Mouse (Mus musculus): ENCODE results near the gene Dnm1. TPM values are rescaled to one million over a fixed set of nuclear protein-coding genes. Genes with fewer than 3 reads are reported as not detected.
A peak's percentile ranks its signal among the peaks of the same experiment; 100 is the strongest.

The Dnm1 gene
- polyA plus RNA-seq (2015; fragmentation: Nextera tagmentation; extraction: Ambion mirVana) = 23.7 and 29.1 TPM in 2 replicates

- peak within 1 kb of the TSS; percentile 54 for H3K4me3 ChIP-seq
- under 1% methylated on average over 52 of the region's 63 CpGs for WGBS
- peak within 1 kb of the TSS; percentile 59 for H3K9ac ChIP-seq (replicated peaks)
- peaks cover 14% of the 10 kb centered on the region for H3K4me1 ChIP-seq
- H3K9me3 ChIP-seq = no peaks in the 10 kb centered on the region
- H3K27me3 ChIP-seq = no peaks in the 10 kb centered on the region
- H3K27ac ChIP-seq (replicated peaks) = peak within 1 kb of the TSS; percentile 75
- ATAC-seq (replicated peaks) = peak; percentile 53
- peak within 1 kb of the TSS; percentile 67 for H3K4me2 ChIP-seq (replicated peaks)
- no peaks in the 10 kb centered on the region for H3K36me3 ChIP-seq
Observed at GRCm38 (mm10) chr2:32353007-32353542, at the start of gene Dnm1. Gene Dnm1 (minus strand): TSS chr2:32353338.

DNA sequence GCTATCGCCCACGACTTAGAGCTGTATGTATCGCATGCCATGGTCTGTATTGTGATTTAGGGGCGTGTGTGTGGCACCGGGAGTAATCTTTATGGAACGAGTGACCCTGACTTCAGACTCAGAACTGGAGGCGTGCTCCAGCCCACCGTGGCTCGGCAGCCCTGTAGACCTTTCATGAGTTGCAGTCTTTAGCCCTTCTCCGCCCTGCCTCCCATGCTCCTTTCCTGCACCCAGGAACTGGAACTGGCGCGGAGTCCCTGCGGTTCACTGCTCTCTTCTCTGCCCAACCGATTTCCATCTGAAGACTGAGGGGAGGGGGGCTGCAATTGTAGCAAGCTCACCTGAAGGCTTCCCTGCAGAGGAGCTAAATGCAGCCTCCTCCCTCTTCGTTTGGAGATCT lies 43.6 kb upstream of the Dnm1 start:
- peaks cover 9% of the 10 kb centered on the region for H3K36me3 ChIP-seq
- H3K4me1 ChIP-seq = peaks cover 21% of the 10 kb centered on the region
- ATAC-seq (replicated peaks) = no peak
- H3K27me3 ChIP-seq = no peaks in the 10 kb centered on the region
- peak overlapping the region; percentile 74 for H3K4me3 ChIP-seq
- H3K9me3 ChIP-seq = no peaks in the 10 kb centered on the region
- H3K27ac ChIP-seq (replicated peaks) = peak overlapping the region; percentile 95
- H3K4me2 ChIP-seq (replicated peaks) = peak overlapping the region; percentile 89
- WGBS = 2% methylated on average over 15 of the region's 15 CpGs
- H3K9ac ChIP-seq (replicated peaks) = peak overlapping the region; percentile 68

GRCm38 (mm10) chr2:32395946-32396621 lies 42.9 kb upstream of the Dnm1 start:
- Histone ChIP-seq H3K9me3 (no peaks in the 10 kb centered on the region), H3K9ac (replicated peaks) (peak overlapping the region; percentile 68), H3K4me2 (replicated peaks) (peak overlapping the region; percentile 89), H3K27me3 (no peaks in the 10 kb centered on the region), H3K4me1 (peaks cover 21% of the 10 kb centered on the region), H3K27ac (replicated peaks) (peak overlapping the region; percentile 95), H3K4me3 (peak overlapping the region; percentile 74), H3K36me3 (peaks cover 6% of the 10 kb centered on the region)
- peak; percentile 98 for ATAC-seq (replicated peaks)
- under 1% methylated on average over 59 of the region's 59 CpGs for WGBS

- WGBS = under 1% methylated on average over 31 of the region's 31 CpGs
- Histone ChIP-seq H3K36me3 (peaks cover under 1% of the 10 kb centered on the region; the same call in 1 of the 2 replicates), H3K4me3 (peak within 1 kb of the TSS; percentile 74), H3K4me1 (peaks cover 21% of the 10 kb centered on the region), H3K27ac (replicated peaks) (peak within 1 kb of the TSS; percentile 95), H3K9ac (replicated peaks) (peak within 1 kb of the TSS; percentile 68), H3K27me3 (no peaks in the 10 kb centered on the region), H3K9me3 (no peaks in the 10 kb centered on the region), H3K4me2 (replicated peaks) (peak within 1 kb of the TSS; percentile 89)
- ATAC-seq (replicated peaks) = peak; percentile 91
Observed at GRCm38 (mm10) chr2:32395484-32395945, 42.4 kb upstream of the Dnm1 start, which contains the start of gene Ptges2. Gene Ptges2 (plus strand): TSS chr2:32395896.

- H3K4me2 ChIP-seq (replicated peaks) = peak overlapping the region; percentile 89
- H3K9ac ChIP-seq (replicated peaks) = peak overlapping the region; percentile 68
- H3K27me3 ChIP-seq = no peaks in the 10 kb centered on the region
- ATAC-seq (replicated peaks) = no peak
- H3K4me1 ChIP-seq = peaks cover 21% of the 10 kb centered on the region
- H3K36me3 ChIP-seq = no peaks in the 10 kb centered on the region; the same call in 1 of the 2 replicates
- H3K27ac ChIP-seq (replicated peaks) = peak overlapping the region; percentile 95
- peak overlapping the region; percentile 74 for H3K4me3 ChIP-seq
- H3K9me3 ChIP-seq = no peaks in the 10 kb centered on the region
- WGBS = 6% methylated on average over 8 of the region's 8 CpGs
Observed at GRCm38 (mm10) chr2:32394973-32395372, 41.8 kb upstream of the Dnm1 start.

- 82% methylated on average over 5 of the region's 5 CpGs for WGBS
- no peak overlapping the region for H3K9ac ChIP-seq (replicated peaks)
- H3K9me3 ChIP-seq = no peaks in the 10 kb centered on the region
- no peak overlapping the region for H3K4me2 ChIP-seq (replicated peaks)
- H3K4me3 ChIP-seq = no peak overlapping the region
- H3K27ac ChIP-seq (replicated peaks) = no peak overlapping the region
- H3K36me3 ChIP-seq = no peaks in the 10 kb centered on the region
- H3K4me1 ChIP-seq = peaks cover 13% of the 10 kb centered on the region
- H3K27me3 ChIP-seq = no peaks in the 10 kb centered on the region
- no peak for ATAC-seq (replicated peaks)
Observed at GRCm38 (mm10) chr2:32392063-32392462, 38.9 kb upstream of the Dnm1 start.

DNA sequence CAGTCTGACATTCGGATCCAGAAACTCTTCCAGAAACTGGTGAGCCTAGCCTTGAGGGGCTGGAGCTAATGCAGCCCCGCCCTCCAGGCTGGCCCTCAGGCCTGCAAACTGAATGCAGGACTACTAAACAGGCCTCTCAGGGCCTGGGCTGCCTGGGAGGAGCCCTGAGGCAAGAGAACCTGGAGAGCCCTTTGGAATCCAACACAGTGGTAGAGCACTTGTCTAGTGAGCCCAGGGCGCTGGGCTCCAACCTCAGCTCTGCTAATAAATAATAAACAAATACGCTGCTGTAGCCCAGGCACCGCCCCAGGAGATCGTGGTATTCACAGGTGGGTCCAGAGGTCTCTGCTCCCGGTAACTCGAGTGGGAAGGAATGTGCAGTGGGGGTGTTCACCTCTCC lies 37.7 kb upstream of the Dnm1 start:
- ATAC-seq (replicated peaks) = no peak
- H3K36me3 ChIP-seq = no peaks in the 10 kb centered on the region
- H3K9ac ChIP-seq (replicated peaks) = no peak overlapping the region
- H3K27me3 ChIP-seq = no peaks in the 10 kb centered on the region
- no peak overlapping the region for H3K27ac ChIP-seq (replicated peaks)
- no peak overlapping the region for H3K4me3 ChIP-seq
- no peak overlapping the region for H3K4me2 ChIP-seq (replicated peaks)
- peaks cover 6% of the 10 kb centered on the region for H3K4me1 ChIP-seq
- no peaks in the 10 kb centered on the region for H3K9me3 ChIP-seq
- 81% methylated on average over 8 of the region's 8 CpGs for WGBS

DNA sequence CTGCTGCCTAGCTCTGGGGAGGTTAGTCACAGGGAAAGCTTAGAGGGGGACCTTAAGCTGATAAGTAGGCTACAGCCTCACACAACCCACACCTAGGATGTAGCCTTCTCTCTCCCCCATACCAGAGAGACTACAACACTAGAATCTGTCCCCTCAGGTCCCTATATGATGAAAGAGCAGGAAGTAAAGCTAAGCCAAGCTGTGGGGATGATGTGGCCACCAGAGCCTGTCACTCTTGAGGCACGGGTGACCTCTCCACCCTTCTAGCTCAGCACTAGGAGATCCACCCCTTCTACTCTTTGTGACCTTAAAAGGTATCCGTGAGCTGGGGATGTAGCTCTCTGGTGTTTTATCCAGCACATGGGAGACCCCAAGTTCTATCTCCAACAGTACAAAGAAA lies 36.0 kb upstream of the Dnm1 start:
- 72% methylated on average over 2 of the region's 2 CpGs for WGBS
- no peak for ATAC-seq (replicated peaks)
- no peaks in the 10 kb centered on the region for H3K4me1 ChIP-seq
- no peaks in the 10 kb centered on the region for H3K36me3 ChIP-seq
- no peak overlapping the region for H3K4me2 ChIP-seq (replicated peaks)
- H3K27ac ChIP-seq (replicated peaks) = no peak overlapping the region
- no peaks in the 10 kb centered on the region for H3K27me3 ChIP-seq
- no peak overlapping the region for H3K4me3 ChIP-seq
- H3K9me3 ChIP-seq = no peaks in the 10 kb centered on the region
- H3K9ac ChIP-seq (replicated peaks) = no peak overlapping the region

- Histone ChIP-seq H3K27me3 (0 out of 2 replicates have a peak, but pooled peaks cover 5% of the 10 kb centered on the region), H3K9ac (replicated peaks) (no peak within 1 kb of the TSS), H3K27ac (replicated peaks) (no peak within 1 kb of the TSS), H3K9me3 (no peaks in the 10 kb centered on the region), H3K4me2 (replicated peaks) (no peak within 1 kb of the TSS), H3K4me1 (no peaks in the 10 kb centered on the region), H3K36me3 (no peaks in the 10 kb centered on the region), H3K4me3 (no peak within 1 kb of the TSS)
- WGBS = 58% methylated on average over 5 of the region's 5 CpGs
- no peak for ATAC-seq (replicated peaks)
Observed at GRCm38 (mm10) chr2:32387706-32388490, 34.8 kb upstream of the Dnm1 start, which contains the start of gene Lcn2. Gene Lcn2 (minus strand): TSS chr2:32388252.

GRCm38 (mm10) chr2:32382689-32383088 lies 29.6 kb upstream of the Dnm1 start:
- H3K4me2 ChIP-seq (replicated peaks) = no peak overlapping the region
- no peak overlapping the region for H3K27ac ChIP-seq (replicated peaks)
- peaks cover 19% of the 10 kb centered on the region for H3K36me3 ChIP-seq
- H3K9ac ChIP-seq (replicated peaks) = no peak overlapping the region
- H3K9me3 ChIP-seq = no peaks in the 10 kb centered on the region
- WGBS = 85% methylated on average over 2 of the region's 2 CpGs
- 0 out of 2 replicates have a peak, but pooled peaks cover 5% of the 10 kb centered on the region for H3K27me3 ChIP-seq
- H3K4me1 ChIP-seq = peaks cover 12% of the 10 kb centered on the region
- no peak overlapping the region for H3K4me3 ChIP-seq
- ATAC-seq (replicated peaks) = no peak

- Histone ChIP-seq H3K9ac (replicated peaks) (peak within 1 kb of the TSS; percentile 71), H3K9me3 (no peaks in the 10 kb centered on the region), H3K27ac (replicated peaks) (no peak within 1 kb of the TSS; the same call in 1 of the 2 replicates), H3K4me1 (peaks cover 12% of the 10 kb centered on the region), H3K4me3 (peak within 1 kb of the TSS; percentile 70), H3K27me3 (0 out of 2 replicates have a peak, but pooled peaks cover 5% of the 10 kb centered on the region), H3K36me3 (peaks cover 26% of the 10 kb centered on the region), H3K4me2 (replicated peaks) (peak within 1 kb of the TSS; percentile 94)
- 1% methylated on average over 47 of the region's 47 CpGs for WGBS
- ATAC-seq (replicated peaks) = peak; percentile 89
Observed at GRCm38 (mm10) chr2:32381775-32382223, 28.7 kb upstream of the Dnm1 start, which contains the start of gene 1110008P14Rik. Gene 1110008P14Rik (minus strand): TSS chr2:32381938.

All from forebrain, embryonic 15.5 days (tissue).